Mouse (Mus musculus) naive thymus-derived CD4-positive, alpha-beta T cell, adult 2 months (primary cell): ENCODE measurements at regions not wholly inside any gene's neighbourhood (a gene's known extent, or its start where the extent isn't known, plus 50 kb on each side); places are given as distances from the start of the nearest gene placed in this dataset.

Experiments used
- DNase-seq: peaks from one replicate; pipeline ENCODE4 v3.0.0-alpha.2; 2011; ENCODE audit warnings: low read depth

- DNase-seq = no peak
Measured at GRCm38 (mm10) chr13:59915734-59916133, 92.8 kb upstream of the Tut7 start.

GRCm38 (mm10) chr13:59910179-59911071 is 87.5 kb upstream of the Tut7 start:
- DNase-seq = no peak

- DNase-seq = no peak
Measured at GRCm38 (mm10) chr13:59909400-59909799, 86.5 kb upstream of the Tut7 start.

GRCm38 (mm10) chr13:59908786-59909185 is 85.8 kb upstream of the Tut7 start:
- no peak for DNase-seq

- no peak for DNase-seq
Measured at GRCm38 (mm10) chr13:59905488-59905887, 82.5 kb upstream of the Tut7 start.

GRCm38 (mm10) chr13:59904415-59904814 is 81.5 kb upstream of the Tut7 start:
- no peak for DNase-seq

GRCm38 (mm10) chr13:59899521-59899920 is 76.6 kb upstream of the Tut7 start:
- DNase-seq = no peak

GRCm38 (mm10) chr13:59895754-59896153 is 72.8 kb upstream of the Tut7 start:
- DNase-seq = no peak

- no peak for DNase-seq
Measured at GRCm38 (mm10) chr13:59894094-59894493, 71.1 kb upstream of the Tut7 start.

- DNase-seq = no peak
Measured at GRCm38 (mm10) chr13:59892961-59893360, 70.0 kb upstream of the Tut7 start.

GRCm38 (mm10) chr13:59892340-59892739 is 69.4 kb upstream of the Tut7 start:
- DNase-seq = no peak

GRCm38 (mm10) chr13:59891737-59892136 is 68.8 kb upstream of the Tut7 start:
- no peak for DNase-seq

- no peak for DNase-seq
Measured at GRCm38 (mm10) chr13:59889468-59890117, 66.6 kb upstream of the Tut7 start.

- no peak for DNase-seq
Measured at GRCm38 (mm10) chr13:59888038-59889016, 65.4 kb upstream of the Tut7 start.

GRCm38 (mm10) chr13:59887306-59887705 is 64.4 kb upstream of the Tut7 start:
- DNase-seq = no peak

GRCm38 (mm10) chr13:59886572-59886971 is 63.6 kb upstream of the Tut7 start:
- peak; percentile 3 for DNase-seq

GRCm38 (mm10) chr13:59881989-59882784 is 59.2 kb upstream of the Tut7 start:
- DNase-seq = no peak

- DNase-seq = no peak
Measured at GRCm38 (mm10) chr13:59880055-59880454, 57.1 kb upstream of the Tut7 start.

- DNase-seq = no peak
Measured at GRCm38 (mm10) chr13:59875637-59876036, 52.7 kb upstream of the Tut7 start.

- no peak for DNase-seq
Measured at GRCm38 (mm10) chr13:59874137-59874931, 51.4 kb upstream of the Tut7 start.
